Mouse (Mus musculus): Measurements from ENCODE around the gene Pnpla2. TPM values are rescaled to one million over a fixed set of nuclear protein-coding genes. Genes with fewer than 3 reads are reported as not detected.

Gene Pnpla2
- total and polyA plus RNA-seq, 2 experiments from 2014 or later = 6.5 to 22.2 TPM

DNA sequence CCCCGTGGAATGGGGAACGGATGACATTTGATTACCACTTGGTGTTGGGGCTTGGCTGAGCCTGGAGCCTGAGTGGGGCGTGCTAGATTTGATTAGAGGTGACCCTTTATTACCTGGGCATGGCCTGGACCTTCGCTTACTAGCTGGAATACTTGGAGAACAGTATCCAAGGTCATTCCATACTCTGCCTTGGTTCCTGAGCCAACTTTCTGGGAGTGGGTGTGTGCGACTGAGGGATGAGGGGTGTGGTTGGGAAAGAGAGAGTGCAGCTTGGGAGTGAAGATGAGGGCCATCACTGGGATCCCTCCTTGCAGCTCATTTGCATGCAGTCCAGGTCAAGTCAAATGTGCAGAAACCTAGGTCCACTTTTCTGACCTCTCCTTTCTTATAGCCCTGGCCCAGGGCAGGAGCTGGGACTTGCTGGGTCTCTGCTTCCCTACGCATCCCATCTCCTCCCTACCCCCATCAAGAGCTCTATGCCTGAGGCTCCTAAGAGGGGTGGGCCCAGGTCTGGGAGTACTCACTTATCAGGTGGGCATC lies 28.2 kb downstream of the Pnpla2 start:
- no peak for ATAC-seq (ENCODE audit: low FRiP score)
- H3K4me1 ChIP-seq (ENCODE audit: insufficient read depth, low read length) = peaks cover 15% of the 10 kb centered on the region; the same call in 1 of the 2 replicates
- no peaks in the 10 kb centered on the region for H3K27me3 ChIP-seq (ENCODE audit: insufficient read depth, low read length)
- no peaks in the 10 kb centered on the region for H3K36me3 ChIP-seq (ENCODE audit: insufficient read depth, low read length)
- WGBS = 81% methylated on average over 6 of the region's 6 CpGs
- no peak overlapping the region for H3K27ac ChIP-seq (ENCODE audit: low read depth, low read length)
- H3K9ac ChIP-seq (replicated peaks; ENCODE audit: low read length, poor library complexity, severe bottlenecking) = 0 out of 2 replicates have a peak overlapping the region, but pooled peaks have one; percentile 4
- no peaks in the 10 kb centered on the region for H3K9me3 ChIP-seq (ENCODE audit: low read length)
- no peak for DNase-seq (ENCODE audit: low spot score)
- no peak for TF ChIP-seq CTCF (IDR thresholded peaks at IDR 0.05)
- H3K4me3 ChIP-seq (ENCODE audit: low read depth, low read length) = peak overlapping the region; percentile 69
- peak overlapping the region; percentile 83 for H3K4me2 ChIP-seq (ENCODE audit: low read depth, low read length, poor library complexity, severe bottlenecking)

DNA sequence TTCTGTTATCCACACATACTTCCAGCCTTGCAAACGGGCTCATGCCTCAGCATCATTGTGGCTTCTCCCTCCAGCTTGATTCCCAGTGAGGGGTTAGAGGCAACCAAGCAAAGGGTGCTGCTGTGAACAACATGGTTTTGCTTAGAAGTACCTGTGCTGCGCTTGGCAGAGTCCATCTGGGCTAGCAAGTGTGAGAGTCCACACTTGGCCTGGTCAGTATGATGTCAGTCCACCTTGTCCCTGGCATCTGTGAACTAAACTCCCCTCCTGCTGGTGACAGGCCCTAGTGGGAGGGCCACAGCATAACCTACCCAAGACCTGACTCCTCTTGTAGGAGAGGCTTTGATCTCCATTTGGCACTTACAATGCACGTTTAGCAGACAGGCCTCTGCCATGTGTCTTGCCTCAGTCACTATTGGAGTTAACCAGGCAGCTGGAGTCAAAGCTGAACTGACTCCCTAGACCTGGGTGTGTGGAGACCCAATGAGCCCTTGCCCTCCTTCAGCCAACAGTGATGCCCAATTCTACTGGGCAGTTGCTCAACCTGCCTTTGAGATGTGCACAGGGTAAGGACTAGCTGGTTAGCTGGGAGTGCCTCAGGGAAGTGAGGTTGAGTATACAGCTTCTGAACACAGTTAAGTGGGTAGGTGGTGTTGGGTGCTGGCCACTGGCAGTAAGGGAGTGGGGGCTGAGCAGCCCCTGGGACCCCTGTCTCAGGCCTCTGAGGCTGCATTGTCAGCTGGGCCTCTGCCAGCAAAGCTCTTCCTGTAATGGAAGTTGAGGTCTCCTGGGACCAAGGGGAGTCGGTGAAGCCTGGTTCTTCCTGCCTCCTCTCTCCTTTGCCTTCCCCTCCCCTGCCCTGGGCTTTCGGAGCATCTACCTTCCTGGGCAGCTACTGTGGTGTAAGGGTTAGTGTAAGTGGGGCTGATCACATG lies 29.5 kb downstream of the Pnpla2 start:
- no peak overlapping the region for H3K4me3 ChIP-seq (ENCODE audit: low read depth, low read length)
- no peak overlapping the region for H3K4me2 ChIP-seq (ENCODE audit: low read depth, low read length, poor library complexity, severe bottlenecking)
- peaks cover 15% of the 10 kb centered on the region; the same call in 1 of the 2 replicates for H3K4me1 ChIP-seq (ENCODE audit: insufficient read depth, low read length)
- WGBS = 73% methylated on average over 5 of the region's 5 CpGs
- no peak for TF ChIP-seq CTCF (IDR thresholded peaks at IDR 0.05)
- DNase-seq (ENCODE audit: low spot score) = no peak
- ATAC-seq (ENCODE audit: low FRiP score) = no peak
- no peak overlapping the region for H3K27ac ChIP-seq (ENCODE audit: low read depth, low read length)
- no peaks in the 10 kb centered on the region for H3K9me3 ChIP-seq (ENCODE audit: low read length)
- H3K27me3 ChIP-seq (ENCODE audit: insufficient read depth, low read length) = no peaks in the 10 kb centered on the region
- H3K9ac ChIP-seq (replicated peaks; ENCODE audit: low read length, poor library complexity, severe bottlenecking) = no peak overlapping the region
- no peaks in the 10 kb centered on the region for H3K36me3 ChIP-seq (ENCODE audit: insufficient read depth, low read length)

DNA sequence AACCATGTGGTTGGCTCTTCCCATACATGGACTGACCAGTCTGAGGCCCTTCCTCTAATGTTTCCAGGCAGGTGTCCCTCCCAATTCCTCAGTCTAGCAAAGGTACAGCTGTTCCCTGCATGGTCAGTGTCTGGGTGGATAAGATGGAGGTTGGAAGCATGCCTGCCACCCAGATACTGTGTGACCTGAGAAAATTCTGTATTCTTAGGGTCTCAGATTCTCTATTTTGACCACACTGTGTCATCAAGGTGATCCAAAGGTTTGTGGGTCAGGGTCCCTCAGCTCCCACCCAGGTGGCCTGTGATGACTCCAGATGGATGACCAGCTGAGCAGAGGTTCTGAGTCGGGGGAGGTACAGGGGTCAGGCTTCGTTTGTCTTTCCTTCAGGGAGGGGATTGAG lies 30.2 kb downstream of the Pnpla2 start:
- no peak for TF ChIP-seq CTCF (IDR thresholded peaks at IDR 0.05)
- WGBS = 82% methylated on average over 2 of the region's 2 CpGs
- DNase-seq (ENCODE audit: low spot score) (no peak), ATAC-seq (ENCODE audit: low FRiP score) (no peak)
- H3K27ac ChIP-seq (ENCODE audit: low read depth, low read length) = no peak overlapping the region
- no peaks in the 10 kb centered on the region for H3K9me3 ChIP-seq (ENCODE audit: low read length)
- H3K9ac ChIP-seq (replicated peaks; ENCODE audit: low read length, poor library complexity, severe bottlenecking) = no peak overlapping the region
- H3K4me2 ChIP-seq (ENCODE audit: low read depth, low read length, poor library complexity, severe bottlenecking) = no peak overlapping the region
- H3K4me3 ChIP-seq (ENCODE audit: low read depth, low read length) = no peak overlapping the region
- H3K36me3 ChIP-seq (ENCODE audit: insufficient read depth, low read length) = no peaks in the 10 kb centered on the region
- no peaks in the 10 kb centered on the region for H3K27me3 ChIP-seq (ENCODE audit: insufficient read depth, low read length)
- peaks cover 15% of the 10 kb centered on the region; the same call in 1 of the 2 replicates for H3K4me1 ChIP-seq (ENCODE audit: insufficient read depth, low read length)

DNA sequence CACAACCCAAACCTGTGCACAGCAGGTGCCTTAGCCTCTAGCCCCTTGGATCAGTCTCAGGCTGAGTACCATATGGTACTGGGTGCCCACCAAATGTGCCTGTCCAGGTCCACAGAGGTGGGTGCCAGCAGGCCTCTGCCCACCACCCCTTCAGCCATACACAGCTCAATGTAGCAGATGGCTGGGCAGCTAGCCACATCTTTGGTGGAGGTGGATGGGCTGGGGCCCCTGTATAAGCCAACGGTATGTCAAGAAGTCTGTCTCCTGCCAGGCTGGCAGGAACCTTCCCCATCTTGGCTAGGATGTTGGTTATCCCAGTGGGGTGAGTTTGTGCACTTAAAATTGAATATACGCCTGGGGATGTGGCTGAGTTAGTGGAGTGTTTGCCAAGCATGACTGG lies 30.6 kb downstream of the Pnpla2 start:
- TF ChIP-seq CTCF (IDR thresholded peaks at IDR 0.05) = no peak
- H3K36me3 ChIP-seq (ENCODE audit: insufficient read depth, low read length) = 0 out of 2 replicates have a peak, but pooled peaks cover under 1% of the 10 kb centered on the region
- H3K9me3 ChIP-seq (ENCODE audit: low read length) = no peaks in the 10 kb centered on the region
- ATAC-seq (ENCODE audit: low FRiP score) (no peak), DNase-seq (ENCODE audit: low spot score) (peak; percentile 63)
- no peak overlapping the region for H3K9ac ChIP-seq (replicated peaks; ENCODE audit: low read length, poor library complexity, severe bottlenecking)
- 93% methylated on average over 2 of the region's 2 CpGs for WGBS
- no peak overlapping the region for H3K4me2 ChIP-seq (ENCODE audit: low read depth, low read length, poor library complexity, severe bottlenecking)
- no peaks in the 10 kb centered on the region for H3K27me3 ChIP-seq (ENCODE audit: insufficient read depth, low read length)
- H3K4me3 ChIP-seq (ENCODE audit: low read depth, low read length) = no peak overlapping the region
- no peak overlapping the region for H3K27ac ChIP-seq (ENCODE audit: low read depth, low read length)
- peaks cover 11% of the 10 kb centered on the region; the same call in 1 of the 2 replicates for H3K4me1 ChIP-seq (ENCODE audit: insufficient read depth, low read length)

DNA sequence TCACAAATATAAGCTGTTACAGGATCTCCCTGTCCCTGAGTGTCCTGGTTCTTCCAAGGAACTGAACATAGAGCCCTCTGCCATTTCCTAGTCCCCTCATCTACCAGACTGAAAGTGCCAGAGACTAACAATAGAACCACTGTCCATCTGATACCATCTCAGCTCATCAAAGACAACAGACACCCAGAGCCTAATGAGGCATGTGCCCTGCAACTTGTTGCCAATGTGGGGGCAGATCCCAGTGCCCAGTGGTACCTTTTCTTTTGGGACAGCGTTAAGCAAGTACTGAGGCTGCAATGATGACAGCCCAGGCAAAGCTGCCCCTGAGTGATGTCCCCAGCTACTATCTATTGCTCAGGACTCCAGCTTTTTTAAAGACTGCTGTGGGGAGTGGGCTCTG lies 31.2 kb downstream of the Pnpla2 start:
- no peak for TF ChIP-seq CTCF (IDR thresholded peaks at IDR 0.05)

DNA sequence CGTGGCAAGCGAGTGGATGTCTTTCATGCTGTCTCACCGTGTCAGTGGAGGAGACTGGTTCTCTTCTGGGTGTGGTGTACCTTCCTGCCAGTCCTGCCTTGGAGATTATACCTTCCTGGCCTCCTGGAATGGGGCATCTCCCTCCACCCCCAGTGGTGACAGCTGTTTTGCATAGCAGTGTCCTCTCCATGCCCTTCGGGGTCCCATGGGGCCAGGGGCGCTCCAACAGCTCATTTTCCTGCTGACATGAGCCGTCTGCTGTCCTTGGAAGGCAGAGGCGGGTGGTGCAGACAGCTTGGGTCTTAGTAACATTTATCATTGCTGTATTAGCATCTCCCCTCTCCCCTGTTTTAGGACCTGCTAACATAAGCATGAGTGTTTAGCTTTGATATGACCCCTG lies 32.1 kb downstream of the Pnpla2 start:
- Histone ChIP-seq H3K36me3 (ENCODE audit: insufficient read depth, low read length) (peaks cover 8% of the 10 kb centered on the region), H3K4me3 (ENCODE audit: low read depth, low read length) (no peak overlapping the region), H3K9me3 (ENCODE audit: low read length) (no peaks in the 10 kb centered on the region), H3K27me3 (ENCODE audit: insufficient read depth, low read length) (no peaks in the 10 kb centered on the region), H3K4me2 (ENCODE audit: low read depth, low read length, poor library complexity, severe bottlenecking) (no peak overlapping the region), H3K9ac (replicated peaks; ENCODE audit: low read length, poor library complexity, severe bottlenecking) (no peak overlapping the region), H3K27ac (ENCODE audit: low read depth, low read length) (no peak overlapping the region), H3K4me1 (ENCODE audit: insufficient read depth, low read length) (peaks cover 11% of the 10 kb centered on the region; the same call in 1 of the 2 replicates)
- TF ChIP-seq CTCF (IDR thresholded peaks at IDR 0.05) = no peak
- 79% methylated on average over 7 of the region's 7 CpGs for WGBS
- no peak for DNase-seq (ENCODE audit: low spot score)
- ATAC-seq (ENCODE audit: low FRiP score) = no peak

More for the DNA sequence above, 31.2 kb downstream of the Pnpla2 start:
- Histone ChIP-seq H3K9ac (replicated peaks; ENCODE audit: low read length, poor library complexity, severe bottlenecking) (no peak overlapping the region), H3K9me3 (ENCODE audit: low read length) (no peaks in the 10 kb centered on the region), H3K36me3 (ENCODE audit: insufficient read depth, low read length) (0 out of 2 replicates have a peak, but pooled peaks cover 3% of the 10 kb centered on the region), H3K4me2 (ENCODE audit: low read depth, low read length, poor library complexity, severe bottlenecking) (no peak overlapping the region), H3K27me3 (ENCODE audit: insufficient read depth, low read length) (no peaks in the 10 kb centered on the region), H3K4me1 (ENCODE audit: insufficient read depth, low read length) (peaks cover 11% of the 10 kb centered on the region; the same call in 1 of the 2 replicates), H3K27ac (ENCODE audit: low read depth, low read length) (no peak overlapping the region), H3K4me3 (ENCODE audit: low read depth, low read length) (no peak overlapping the region)
- ATAC-seq (ENCODE audit: low FRiP score) = no peak
- WGBS = 95% methylated on average over 1 of the region's 1 CpGs
- no peak for DNase-seq (ENCODE audit: low spot score)

All from midbrain, postnatal 0 days (tissue).